ENCODE assay signal across 16 mouse cellular contexts in the genomic region with DNA sequence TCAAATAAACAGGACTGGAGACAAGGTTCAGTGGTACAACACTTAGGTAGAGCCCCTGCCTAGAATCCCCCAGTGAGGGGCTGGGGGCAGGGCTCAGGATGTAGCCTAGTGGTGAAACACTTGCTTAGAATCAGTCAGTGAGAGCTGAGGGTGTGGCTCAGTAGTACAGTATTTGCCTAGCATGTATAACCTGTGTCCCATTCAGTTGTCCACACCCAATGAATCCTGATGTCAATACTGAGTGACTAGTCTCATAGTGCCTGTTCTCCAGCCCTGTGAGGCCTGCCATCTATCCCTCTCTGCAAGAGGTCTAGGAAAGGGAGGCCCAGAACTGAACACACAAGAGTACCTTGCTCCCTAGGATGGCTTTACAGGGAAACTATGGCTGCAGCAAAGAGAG.
"Had no signal": no experiment of that assay in that cellular context is flagged by ENCODE, and none has a peak within 500 bp of the region (broad histone marks: within the 10 kb centered on the region; RNA-seq: fewer than 3 reads in every experiment).

No protein-coding gene starts in this region.

- H3K27ac ChIP-seq: neural tube, embryonic 12.5 days; neural tube, embryonic 13.5 days; neural tube, embryonic 15.5 days; stomach, embryonic 15.5 days had no signal

- DNase-seq: retina, postnatal 1 day; right cerebral cortex, adult 18-20 months; right cerebral cortex, postnatal 14 days; right cerebral cortex, postnatal 25 days; right cerebral cortex, postnatal 4 days; spleen, adult 18-20 months; thymus, adult 18-20 months; thymus, adult 2 months; thymus, postnatal 14 days; thymus, postnatal 25 days; thymus, postnatal 36 days; thymus, postnatal 4 days had no signal

- H3K27me3 ChIP-seq: neural tube, embryonic 12.5 days; neural tube, embryonic 13.5 days; neural tube, embryonic 15.5 days; stomach, embryonic 15.5 days had no signal

- H3K4me1 ChIP-seq: stomach, embryonic 15.5 days had no signal

- H3K36me3 ChIP-seq: neural tube, embryonic 13.5 days; neural tube, embryonic 15.5 days had no signal

- H3K9me3 ChIP-seq: neural tube, embryonic 12.5 days; neural tube, embryonic 13.5 days; neural tube, embryonic 15.5 days; stomach, embryonic 15.5 days had no signal

- H3K4me3 ChIP-seq: neural tube, embryonic 12.5 days; neural tube, embryonic 13.5 days; neural tube, embryonic 15.5 days; stomach, embryonic 15.5 days had no signal

- H3K4me2 ChIP-seq: neural tube, embryonic 12.5 days; neural tube, embryonic 13.5 days; neural tube, embryonic 15.5 days; stomach, embryonic 15.5 days had no signal

- H3K9ac ChIP-seq: neural tube, embryonic 12.5 days; neural tube, embryonic 13.5 days; neural tube, embryonic 15.5 days; stomach, embryonic 15.5 days had no signal
